Mouse (Mus musculus): Measurements from ENCODE around the gene Rad51b. TPM values are rescaled to one million over a fixed set of nuclear protein-coding genes. Genes with fewer than 3 reads are reported as not detected.

Gene Rad51b
- total and polyA plus RNA-seq, 3 experiments: 6.5 to 8.6 (median 8.5) TPM

DNA sequence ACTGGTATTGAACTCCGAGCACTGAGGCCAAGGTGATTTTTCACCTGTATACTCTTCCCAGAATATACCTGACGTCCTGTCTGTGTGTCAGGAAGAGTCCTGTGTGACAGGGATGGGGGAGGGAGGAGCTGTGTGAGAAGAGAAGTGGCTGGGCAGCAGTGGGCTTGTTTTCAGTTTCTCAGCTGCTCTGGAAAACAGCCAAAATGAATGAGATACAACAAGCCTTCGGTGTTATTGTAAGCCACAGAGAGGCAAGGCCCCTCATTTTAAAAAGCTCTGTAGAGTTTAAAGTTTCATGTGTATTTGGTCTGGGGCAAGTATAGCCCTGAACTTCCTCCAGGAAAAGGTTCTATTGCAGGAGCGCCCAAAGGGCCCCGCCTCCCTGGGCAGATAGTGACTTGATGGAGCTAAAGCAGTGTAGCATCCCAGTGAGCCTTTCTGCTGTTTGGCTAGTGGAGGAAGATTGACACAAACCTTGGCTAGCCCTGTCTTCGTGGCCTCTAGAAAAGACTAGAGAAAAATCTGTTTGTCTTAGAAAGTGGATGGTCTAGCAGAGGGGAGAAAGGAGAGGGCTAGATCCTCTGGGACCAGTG lies 313.5 kb downstream of the Rad51b start:
- Histone ChIP-seq H3K4me1 (ENCODE audit: control insufficient read depth in 1 of 2, insufficient read depth in 2 of 2) (peaks cover 29 to 58% of the 10 kb centered on the region in 2 experiments), H3K9me3 (replicated peaks; ENCODE audit: low read length) (no peaks in the 10 kb centered on the region), H3K79me2 (replicated peaks; ENCODE audit: control insufficient read depth, extremely low read depth, insufficient read depth, poor library complexity, severe bottlenecking) (no peaks in the 10 kb centered on the region), H3K36me3 (replicated peaks in 1 of 2; ENCODE audit: control insufficient read depth in 1 of 2, insufficient read depth in 1 of 2, low read length in 1 of 2) (peaks cover 0 to 5% of the 10 kb centered on the region in 2 experiments), H3K27ac (ENCODE audit: insufficient read depth, low read depth) (no peak overlapping the region), H3K9ac (ENCODE audit: insufficient read depth, low read depth) (no peak overlapping the region), H3K27me3 (replicated peaks) (no peaks in the 10 kb centered on the region), H3K4me3 (replicated peaks in 1 of 3; ENCODE audit: low read depth in 2 of 3, low read length in 2 of 3, poor library complexity in 1 of 3) (no peak overlapping the region), H3K4me2 (ENCODE audit: insufficient read depth, low read depth, poor library complexity, severe bottlenecking) (no peak overlapping the region)
- dilution Hi-C loops (cut with MboI; ENCODE audit: extremely low pct_ligation_motif_present, extremely low pct_unique_long_range_greater_than_20kb, low sequenced_read_pairs): no loop called here
- TF ChIP-seq ZNF384 (IDR thresholded peaks at IDR 0.05; ENCODE audit: low read depth, low read length) (no peak), TBP (conservative IDR thresholded peaks at IDR 0.05; ENCODE audit: low read depth, low read length) (no peak), MEF2A (IDR thresholded peaks at IDR 0.05; ENCODE audit: borderline replicate concordance, low read depth, low read length) (no peak), IRF4 (IDR thresholded peaks at IDR 0.05; ENCODE audit: low read depth, low read length) (no peak), ZC3H11A (IDR thresholded peaks at IDR 0.05; ENCODE audit: low read depth, low read length) (no peak), ZKSCAN1 (IDR thresholded peaks at IDR 0.05; ENCODE audit: borderline replicate concordance, low read depth, low read length) (no peak), USF2 (conservative IDR thresholded peaks at IDR 0.05; ENCODE audit: low read depth, low read length) (no peak), SIN3A (IDR thresholded peaks at IDR 0.05; ENCODE audit: low read length) (no peak)
- in situ Hi-C loops (cut with MboI; ENCODE audit: low pct_ligation_motif_present, low pct_unique_long_range_greater_than_20kb, low sequenced_read_pairs): loop anchor here (5.0 kb wide), 1 partner anchor 253 kb away; no protein-coding TSS in a partner anchor
- DNase-seq (ENCODE audit: extremely low read depth): no peak

DNA sequence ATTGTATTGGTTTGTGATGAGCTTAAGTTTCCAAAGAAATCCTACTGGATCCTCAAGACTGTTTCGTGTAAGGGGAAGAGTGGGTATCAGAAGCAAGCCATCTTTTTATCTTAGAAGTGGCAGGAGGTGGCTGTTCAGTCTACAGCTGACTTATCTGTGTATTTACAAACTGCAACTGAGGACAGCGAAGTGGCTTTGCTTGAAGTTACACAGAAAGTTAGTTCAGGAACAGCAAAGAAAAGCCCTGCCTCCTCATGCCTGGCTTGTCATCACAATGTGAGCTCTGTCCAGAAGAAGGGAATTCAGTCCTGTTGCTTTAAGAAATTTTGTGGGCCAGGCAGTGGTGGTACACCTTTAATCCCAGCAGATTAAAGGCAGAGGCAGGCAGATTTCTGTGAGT lies 314.6 kb downstream of the Rad51b start:
- peaks cover 25 to 60% of the 10 kb centered on the region in 2 experiments for H3K4me1 ChIP-seq (ENCODE audit: control insufficient read depth in 1 of 2, insufficient read depth in 2 of 2)
- dilution Hi-C loops (cut with MboI; ENCODE audit: extremely low pct_ligation_motif_present, extremely low pct_unique_long_range_greater_than_20kb, low sequenced_read_pairs) (no loop called here), in situ Hi-C loops (cut with MboI; ENCODE audit: low pct_ligation_motif_present, low pct_unique_long_range_greater_than_20kb, low sequenced_read_pairs) (loop anchor here (5.0 kb wide), 1 partner anchor 254 kb away; no protein-coding TSS in a partner anchor)
- TF ChIP-seq MEF2A (IDR thresholded peaks at IDR 0.05; ENCODE audit: borderline replicate concordance, low read depth, low read length) (no peak), CHD2 (IDR thresholded peaks at IDR 0.05; ENCODE audit: low read length) (no peak), ETS1 (conservative IDR thresholded peaks at IDR 0.05; ENCODE audit: low read depth, low read length) (no peak), UBTF (IDR thresholded peaks at IDR 0.05; ENCODE audit: low read depth, low read length) (no peak), BHLHE40 (IDR thresholded peaks at IDR 0.05; ENCODE audit: low read depth, low read length) (no peak), SMC3 (IDR thresholded peaks at IDR 0.05; ENCODE audit: low read depth, low read length) (no peak), E2F4 (IDR thresholded peaks at IDR 0.05; ENCODE audit: insufficient replicate concordance, low read depth, low read length) (no peak), MXI1 (IDR thresholded peaks at IDR 0.05; ENCODE audit: low read depth, low read length) (no peak), GABPA (IDR thresholded peaks at IDR 0.05; ENCODE audit: insufficient replicate concordance, low read depth, low read length) (no peak), POLR2A (IDR thresholded peaks at IDR 0.05; ENCODE audit: low read depth, low read length) (no peak), USF2 (conservative IDR thresholded peaks at IDR 0.05; ENCODE audit: low read depth, low read length) (no peak), TBP (conservative IDR thresholded peaks at IDR 0.05; ENCODE audit: low read depth, low read length) (no peak), JUN (IDR thresholded peaks at IDR 0.05; ENCODE audit: insufficient read depth, low read depth, low read length) (no peak), ZMIZ1 (IDR thresholded peaks at IDR 0.05; ENCODE audit: low read depth, low read length) (no peak)
- no peak overlapping the region for H3K4me3 ChIP-seq (replicated peaks in 1 of 3; ENCODE audit: low read depth in 2 of 3, low read length in 2 of 3, poor library complexity in 1 of 3)
- H3K36me3 ChIP-seq (replicated peaks in 1 of 2; ENCODE audit: control insufficient read depth in 1 of 2, insufficient read depth in 1 of 2, low read length in 1 of 2): peaks cover 0 to 2% of the 10 kb centered on the region in 2 experiments
- no peaks in the 10 kb centered on the region for H3K9me3 ChIP-seq (replicated peaks; ENCODE audit: low read length)
- H3K27ac ChIP-seq (ENCODE audit: insufficient read depth, low read depth): no peak overlapping the region
- DNase-seq (ENCODE audit: extremely low read depth): no peak
- H3K79me2 ChIP-seq (replicated peaks; ENCODE audit: control insufficient read depth, extremely low read depth, insufficient read depth, poor library complexity, severe bottlenecking): no peaks in the 10 kb centered on the region
- no peaks in the 10 kb centered on the region for H3K27me3 ChIP-seq (replicated peaks)
- no peak overlapping the region for H3K9ac ChIP-seq (ENCODE audit: insufficient read depth, low read depth)
- no peak overlapping the region for H3K4me2 ChIP-seq (ENCODE audit: insufficient read depth, low read depth, poor library complexity, severe bottlenecking)
